Mouse (Mus musculus) adrenal gland, postnatal 0 days (tissue): ENCODE data around the gene Ankmy2. TPM values are rescaled to one million over a fixed set of nuclear protein-coding genes. Genes with fewer than 3 reads are reported as not detected.

Experiments
- polyA plus RNA-seq: library from polyadenylated mRNA; unstranded; fragments of >200 nt; fragmentation: Nextera tagmentation; extraction: Ambion mirVana; gene quantifications from 2 replicates; pipeline ENCODE4 v1.2.1, GENCODE M21; 2015

Ankmy2 gene
- polyA plus RNA-seq = 28.4 and 35.7 TPM in 2 replicates

GRCm38 (mm10) chr12:36156637-36157303 lies at the start of gene Ankmy2:
Gene Ankmy2 (plus strand): TSS chr12:36157114.

GRCm38 (mm10) chr12:36157638-36158308 lies 859 bp downstream of the Ankmy2 start, which contains the start of gene Bzw2:
Gene Bzw2 (minus strand): TSS chr12:36158080.

Other genes starting within 250 kb of the Ankmy2 start
- gene Agr3, start 231.5 kb upstream of the Ankmy2 start, polyA plus RNA-seq = not detected in 2 replicates
- 0.40 and 5.7 TPM in 2 replicates for gene Agr2, start 164.2 kb upstream of the Ankmy2 start, polyA plus RNA-seq
- 55.0 and 73.1 TPM in 2 replicates for gene Tspan13, start 114.6 kb upstream of the Ankmy2 start, polyA plus RNA-seq
- 57.0 and 65.1 TPM in 2 replicates for gene Bzw2, start 966 bp downstream of the Ankmy2 start, polyA plus RNA-seq
- not detected in 2 replicates for gene Lrrc72, start 96.3 kb downstream of the Ankmy2 start, polyA plus RNA-seq
- gene Sostdc1, start 157.0 kb downstream of the Ankmy2 start, polyA plus RNA-seq = 12.3 and 35.9 TPM in 2 replicates
- 9.2 and 11.0 TPM in 2 replicates for gene Ispd, start 224.3 kb downstream of the Ankmy2 start, polyA plus RNA-seq
- gene D630036H23Rik, start 225.1 kb downstream of the Ankmy2 start, polyA plus RNA-seq = 1.9 and 3.2 TPM in 2 replicates